Mouse (Mus musculus): ENCODE results near the gene Pdhb. TPM values are rescaled to one million over a fixed set of nuclear protein-coding genes. Genes with fewer than 3 reads are reported as not detected.

Gene Pdhb
- polyA plus RNA-seq, 1 experiment: 193 TPM

- H3K79me2 ChIP-seq (ENCODE audit: control insufficient read depth, insufficient read depth): no peaks in the 10 kb centered on the region
- H3K27me3 ChIP-seq (ENCODE audit: control insufficient read depth, insufficient read depth, insufficient read length): peaks cover 5% of the 10 kb centered on the region
- TF ChIP-seq POLR2A (IDR thresholded peaks at IDR 0.05; ENCODE audit: insufficient read length, low read depth) (no peak), REST (IDR thresholded peaks at IDR 0.05; ENCODE audit: insufficient read depth, insufficient read length) (no peak), CEBPB (IDR thresholded peaks at IDR 0.05; ENCODE audit: insufficient read depth, poor library complexity, severe bottlenecking) (no peak), POLR2AphosphoS2 (IDR thresholded peaks at IDR 0.05; ENCODE audit: insufficient read length, low read depth) (no peak), TCF3 (IDR thresholded peaks at IDR 0.05; ENCODE audit: insufficient read length, low read depth) (no peak), USF1 (IDR thresholded peaks at IDR 0.05; ENCODE audit: low read depth) (no peak), MYOD1 (IDR thresholded peaks at IDR 0.05; ENCODE audit: control insufficient read depth in 1 of 3, insufficient read length in 2 of 3, low read depth in 2 of 3) (no peak), SRF (IDR thresholded peaks at IDR 0.05; ENCODE audit: control insufficient read depth, insufficient read length, low read depth) (no peak), MYOG (IDR thresholded peaks at IDR 0.05; ENCODE audit: control insufficient read depth in 1 of 3, insufficient read depth in 1 of 3, insufficient read length in 2 of 3, low read depth in 2 of 3) (no peak), MAX (IDR thresholded peaks at IDR 0.05; ENCODE audit: low read depth) (no peak), TCF12 (IDR thresholded peaks at IDR 0.05; ENCODE audit: insufficient read depth, poor library complexity, severe bottlenecking) (no peak), E2F4 (IDR thresholded peaks at IDR 0.05; ENCODE audit: insufficient read depth) (no peak)
- H3K36me3 ChIP-seq (ENCODE audit: control insufficient read depth, insufficient read depth): no peaks in the 10 kb centered on the region
- H3ac ChIP-seq (ENCODE audit: control insufficient read depth, insufficient read length): no peak overlapping the region
- H3K4me2 ChIP-seq (ENCODE audit: low read depth): no peak overlapping the region
- H3K4me3 ChIP-seq: no peak overlapping the region
These were observed 19.9 kb upstream of the Pdhb start for GRCm38 (mm10) chr14:8192727-8193126.

- no peak for TF ChIP-seq POLR2A (IDR thresholded peaks at IDR 0.05; ENCODE audit: insufficient read length, low read depth)
- no peak for TF ChIP-seq USF1 (IDR thresholded peaks at IDR 0.05; ENCODE audit: low read depth)
- no peak for TF ChIP-seq E2F4 (IDR thresholded peaks at IDR 0.05; ENCODE audit: insufficient read depth)
- no peak for TF ChIP-seq SRF (IDR thresholded peaks at IDR 0.05; ENCODE audit: control insufficient read depth, insufficient read length, low read depth)
- no peak for TF ChIP-seq POLR2AphosphoS2 (IDR thresholded peaks at IDR 0.05; ENCODE audit: insufficient read length, low read depth)
- no peak for TF ChIP-seq REST (IDR thresholded peaks at IDR 0.05; ENCODE audit: insufficient read depth, insufficient read length)
- TF ChIP-seq CEBPB (IDR thresholded peaks at IDR 0.05; ENCODE audit: insufficient read depth, poor library complexity, severe bottlenecking): no peak
- no peak for TF ChIP-seq TCF3 (IDR thresholded peaks at IDR 0.05; ENCODE audit: insufficient read length, low read depth)
- no peak for TF ChIP-seq MYOD1 (IDR thresholded peaks at IDR 0.05; ENCODE audit: control insufficient read depth in 1 of 3, insufficient read length in 2 of 3, low read depth in 2 of 3)
- TF ChIP-seq MYOG (IDR thresholded peaks at IDR 0.05; ENCODE audit: control insufficient read depth in 1 of 3, insufficient read depth in 1 of 3, insufficient read length in 2 of 3, low read depth in 2 of 3): no peak
- TF ChIP-seq MAX (IDR thresholded peaks at IDR 0.05; ENCODE audit: low read depth): no peak
- H3K27me3 ChIP-seq (ENCODE audit: control insufficient read depth, insufficient read depth, insufficient read length): peaks cover 5% of the 10 kb centered on the region
- H3K4me2 ChIP-seq (ENCODE audit: low read depth): no peak overlapping the region
- H3K36me3 ChIP-seq (ENCODE audit: control insufficient read depth, insufficient read depth): no peaks in the 10 kb centered on the region
- no peaks in the 10 kb centered on the region for H3K79me2 ChIP-seq (ENCODE audit: control insufficient read depth, insufficient read depth)
- no peak overlapping the region for H3K4me3 ChIP-seq
- no peak overlapping the region for H3ac ChIP-seq (ENCODE audit: control insufficient read depth, insufficient read length)
These were observed 18.6 kb upstream of the Pdhb start for GRCm38 (mm10) chr14:8191331-8191965.

DNA sequence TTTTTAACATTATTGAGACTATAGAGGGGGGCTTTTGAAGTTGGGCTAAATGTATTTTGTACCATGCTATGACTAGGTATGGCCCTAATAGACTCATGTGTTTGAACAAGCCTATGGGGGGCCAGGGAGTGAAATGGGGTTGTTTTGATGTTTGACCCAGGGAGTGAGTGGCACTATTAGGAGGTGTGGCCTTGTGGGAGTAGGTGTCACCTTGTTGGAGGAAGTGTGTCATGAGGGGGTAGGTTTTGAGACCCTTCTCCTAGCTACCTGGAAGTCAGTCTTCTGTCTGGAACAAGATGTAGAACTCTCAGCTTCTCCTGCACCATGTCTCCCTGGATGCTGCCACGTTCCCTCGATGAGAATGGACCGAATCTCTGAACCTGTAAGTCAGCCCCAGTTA, 17.7 kb upstream of the Pdhb start:
- H3K36me3 ChIP-seq (ENCODE audit: control insufficient read depth, insufficient read depth): no peaks in the 10 kb centered on the region
- no peak overlapping the region for H3K4me3 ChIP-seq
- H3K79me2 ChIP-seq (ENCODE audit: control insufficient read depth, insufficient read depth): no peaks in the 10 kb centered on the region
- H3K27me3 ChIP-seq (ENCODE audit: control insufficient read depth, insufficient read depth, insufficient read length): peaks cover 5% of the 10 kb centered on the region
- H3K4me2 ChIP-seq (ENCODE audit: low read depth): no peak overlapping the region
- H3ac ChIP-seq (ENCODE audit: control insufficient read depth, insufficient read length): no peak overlapping the region
- TF ChIP-seq MYOD1 (IDR thresholded peaks at IDR 0.05; ENCODE audit: control insufficient read depth in 1 of 3, insufficient read length in 2 of 3, low read depth in 2 of 3) (no peak), CEBPB (IDR thresholded peaks at IDR 0.05; ENCODE audit: insufficient read depth, poor library complexity, severe bottlenecking) (no peak), MYOG (IDR thresholded peaks at IDR 0.05; ENCODE audit: control insufficient read depth in 1 of 3, insufficient read depth in 1 of 3, insufficient read length in 2 of 3, low read depth in 2 of 3) (no peak), SRF (IDR thresholded peaks at IDR 0.05; ENCODE audit: control insufficient read depth, insufficient read length, low read depth) (no peak), E2F4 (IDR thresholded peaks at IDR 0.05; ENCODE audit: insufficient read depth) (no peak)

DNA sequence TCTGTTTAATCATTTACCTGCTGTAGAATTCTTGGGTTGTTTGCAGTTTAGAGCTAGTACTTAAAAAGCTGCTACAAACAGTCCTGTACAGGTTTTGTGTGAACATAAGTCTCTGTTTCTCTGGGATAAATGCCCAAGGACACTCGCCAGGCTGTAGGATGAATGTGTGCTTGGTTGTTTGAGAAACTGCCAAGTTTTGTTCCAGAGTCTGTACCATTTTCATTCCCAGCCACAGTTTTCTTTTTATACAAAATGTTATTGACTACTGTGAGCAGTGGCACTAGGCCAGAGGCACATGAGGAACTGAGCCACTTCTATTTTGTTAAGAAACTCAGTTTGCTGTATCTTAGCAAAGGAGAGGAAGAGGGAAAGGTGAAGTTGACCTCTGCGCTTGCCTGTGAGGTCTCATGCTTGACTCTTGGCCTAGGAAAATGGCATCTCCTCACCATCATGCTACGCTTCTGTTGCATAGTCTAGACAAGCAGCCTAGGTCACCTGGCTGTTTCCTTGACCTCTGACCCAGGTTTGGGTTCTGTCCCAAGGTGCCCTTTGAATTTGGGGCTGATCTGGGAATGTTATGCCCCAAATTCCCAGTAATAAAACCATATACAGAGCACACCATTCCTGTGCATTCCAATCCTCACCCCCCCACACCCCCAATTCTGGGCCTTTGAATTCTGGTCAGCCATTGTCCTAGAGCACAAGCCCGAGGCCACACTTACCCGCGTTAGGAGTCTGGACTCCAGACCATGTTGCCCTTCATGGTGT, 13.6 kb upstream of the Pdhb start:
- Histone ChIP-seq H3K4me2 (ENCODE audit: low read depth) (no peak overlapping the region), H3ac (ENCODE audit: control insufficient read depth, insufficient read length) (no peak overlapping the region), H3K79me2 (ENCODE audit: control insufficient read depth, insufficient read depth) (no peaks in the 10 kb centered on the region), H3K36me3 (ENCODE audit: control insufficient read depth, insufficient read depth) (no peaks in the 10 kb centered on the region), H3K4me3 (no peak overlapping the region), H3K27me3 (ENCODE audit: control insufficient read depth, insufficient read depth, insufficient read length) (no peaks in the 10 kb centered on the region)
- TF ChIP-seq POLR2A (IDR thresholded peaks at IDR 0.05; ENCODE audit: insufficient read length, low read depth) (no peak), REST (IDR thresholded peaks at IDR 0.05; ENCODE audit: insufficient read depth, insufficient read length) (no peak), E2F4 (IDR thresholded peaks at IDR 0.05; ENCODE audit: insufficient read depth) (no peak), TCF3 (IDR thresholded peaks at IDR 0.05; ENCODE audit: insufficient read length, low read depth) (no peak), POLR2AphosphoS2 (IDR thresholded peaks at IDR 0.05; ENCODE audit: insufficient read length, low read depth) (no peak), SRF (IDR thresholded peaks at IDR 0.05; ENCODE audit: control insufficient read depth, insufficient read length, low read depth) (no peak), MYOG (IDR thresholded peaks at IDR 0.05; ENCODE audit: control insufficient read depth in 1 of 3, insufficient read depth in 1 of 3, insufficient read length in 2 of 3, low read depth in 2 of 3) (no peak), MAX (IDR thresholded peaks at IDR 0.05; ENCODE audit: low read depth) (no peak), MYOD1 (IDR thresholded peaks at IDR 0.05; ENCODE audit: control insufficient read depth in 1 of 3, insufficient read length in 2 of 3, low read depth in 2 of 3) (no peak), USF1 (IDR thresholded peaks at IDR 0.05; ENCODE audit: low read depth) (no peak), TCF12 (IDR thresholded peaks at IDR 0.05; ENCODE audit: insufficient read depth, poor library complexity, severe bottlenecking) (no peak), CEBPB (IDR thresholded peaks at IDR 0.05; ENCODE audit: insufficient read depth, poor library complexity, severe bottlenecking) (no peak)

All from myocyte (in vitro differentiated cells).